Mouse (Mus musculus): ENCODE results near the gene Sapcd1.

DNA sequence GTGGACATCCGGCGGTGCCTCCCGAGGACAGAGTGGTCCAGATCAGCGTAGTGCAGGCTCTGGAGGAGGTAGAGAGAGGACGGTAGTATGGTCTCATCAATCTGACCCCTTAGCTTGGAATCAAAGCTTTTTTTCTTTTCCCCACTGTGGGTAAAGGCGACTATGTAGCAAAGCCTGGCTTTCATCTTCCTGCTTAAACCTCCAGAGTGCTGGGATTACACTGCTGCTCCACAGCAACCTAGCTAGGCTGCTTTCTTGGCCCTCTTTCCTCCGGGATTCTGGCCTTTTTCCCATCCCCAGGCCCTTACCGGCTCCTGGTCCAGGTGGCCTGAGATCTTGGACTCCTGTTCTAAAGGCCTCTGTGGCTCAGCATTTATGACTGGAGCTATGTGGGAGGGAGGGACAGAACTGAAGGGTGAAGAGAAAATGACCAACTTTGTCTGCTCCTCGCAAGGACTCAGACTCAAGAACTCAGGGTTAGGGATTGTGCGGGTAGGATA is 36.6 kb upstream of the Sapcd1 start:
- TF ChIP-seq TCF12 (IDR thresholded peaks at IDR 0.05; ENCODE audit: insufficient read depth, poor library complexity, severe bottlenecking) (no peak), MYOG (IDR thresholded peaks at IDR 0.05; ENCODE audit: control insufficient read depth in 1 of 3, insufficient read depth in 1 of 3, insufficient read length in 2 of 3, low read depth in 2 of 3) (no peak), POLR2A (IDR thresholded peaks at IDR 0.05; ENCODE audit: insufficient read length, low read depth) (no peak), USF1 (IDR thresholded peaks at IDR 0.05; ENCODE audit: low read depth) (no peak)

Measured in myocyte (in vitro differentiated cells).